Mouse (Mus musculus) layer of hippocampus, adult 11-12 months (tissue): Measurements from ENCODE around the gene Ski.

ENCODE experiments used
- DNase-seq: peaks from one replicate; pipeline ENCODE4 v3.0.0; 2022; ENCODE audit warnings: low spot score

Ski gene

DNA sequence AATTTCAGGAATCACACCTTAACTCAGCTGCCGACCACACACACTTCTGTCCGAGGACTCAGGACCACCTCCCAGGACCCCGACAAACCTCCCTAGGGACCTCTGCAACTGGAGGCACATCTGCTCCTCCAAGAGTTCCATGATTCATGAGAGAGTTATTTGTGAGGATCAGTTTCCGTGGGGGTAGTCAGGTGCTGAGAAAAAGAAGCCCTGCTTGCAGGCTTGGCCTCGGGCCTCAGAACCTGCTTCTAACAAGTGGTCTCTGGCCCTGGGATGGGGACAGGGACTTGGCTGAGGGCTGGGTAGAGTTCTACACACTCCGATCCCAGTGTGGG lies 72.5 kb downstream of the Ski start:
- DNase-seq = no peak

DNA sequence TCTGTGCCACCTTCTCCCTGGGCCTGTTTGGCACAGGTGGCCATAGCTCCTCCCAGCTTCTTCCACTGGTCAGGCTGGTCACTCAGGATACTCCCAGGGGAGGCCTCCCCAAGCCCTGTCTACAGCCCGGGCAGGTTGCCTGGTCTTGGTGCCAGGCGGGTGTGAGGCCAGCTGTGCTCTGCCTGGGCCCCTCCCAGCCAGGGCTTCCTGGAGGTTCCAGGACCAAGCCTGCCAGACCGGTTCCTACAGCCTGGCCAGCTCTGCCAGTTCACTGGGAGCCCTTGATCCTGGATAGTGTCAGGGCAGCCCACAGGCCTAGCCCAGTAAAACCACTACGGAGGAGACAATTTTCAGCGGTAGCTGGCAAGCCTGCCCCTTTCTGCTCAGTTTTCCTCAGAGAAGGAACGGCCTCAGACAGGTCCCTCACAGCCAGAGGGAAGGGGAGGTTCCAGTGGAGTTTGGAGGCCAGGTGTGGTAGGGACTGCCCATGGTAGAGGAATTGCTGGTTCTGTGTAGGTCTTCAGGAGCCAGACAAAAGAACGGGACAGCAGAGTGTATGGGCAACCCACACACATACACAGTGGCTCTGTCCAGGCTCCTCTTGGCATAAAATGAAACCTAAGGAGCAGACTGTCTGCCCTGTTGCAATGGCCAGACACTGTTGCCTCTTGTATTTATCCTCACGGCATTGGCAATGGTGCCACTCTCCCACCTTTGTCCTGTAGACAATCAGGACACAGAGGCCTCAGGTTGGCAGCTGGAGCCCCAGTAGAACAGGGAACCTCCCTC lies 73.3 kb downstream of the Ski start:
- no peak for DNase-seq

DNA sequence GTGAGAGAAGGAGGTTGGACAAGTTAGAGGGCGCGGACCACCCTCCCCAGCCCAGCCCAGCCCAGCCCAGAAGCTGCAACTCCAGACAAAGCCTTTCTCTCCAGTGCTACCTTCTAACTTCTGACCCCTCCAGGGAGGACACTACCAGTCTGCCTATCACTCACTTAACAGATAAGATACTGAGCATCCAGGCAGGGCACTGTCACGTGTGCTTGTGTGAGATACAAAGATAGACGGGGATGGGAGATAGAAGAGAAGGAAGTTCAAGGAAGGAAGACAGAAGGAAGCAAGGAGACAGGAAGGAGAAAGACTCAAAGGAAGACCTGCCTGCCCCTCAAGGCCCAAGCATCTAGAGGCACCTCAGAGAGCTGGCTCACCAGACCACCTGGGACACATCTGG lies 73.9 kb downstream of the Ski start:
- no peak for DNase-seq

DNA sequence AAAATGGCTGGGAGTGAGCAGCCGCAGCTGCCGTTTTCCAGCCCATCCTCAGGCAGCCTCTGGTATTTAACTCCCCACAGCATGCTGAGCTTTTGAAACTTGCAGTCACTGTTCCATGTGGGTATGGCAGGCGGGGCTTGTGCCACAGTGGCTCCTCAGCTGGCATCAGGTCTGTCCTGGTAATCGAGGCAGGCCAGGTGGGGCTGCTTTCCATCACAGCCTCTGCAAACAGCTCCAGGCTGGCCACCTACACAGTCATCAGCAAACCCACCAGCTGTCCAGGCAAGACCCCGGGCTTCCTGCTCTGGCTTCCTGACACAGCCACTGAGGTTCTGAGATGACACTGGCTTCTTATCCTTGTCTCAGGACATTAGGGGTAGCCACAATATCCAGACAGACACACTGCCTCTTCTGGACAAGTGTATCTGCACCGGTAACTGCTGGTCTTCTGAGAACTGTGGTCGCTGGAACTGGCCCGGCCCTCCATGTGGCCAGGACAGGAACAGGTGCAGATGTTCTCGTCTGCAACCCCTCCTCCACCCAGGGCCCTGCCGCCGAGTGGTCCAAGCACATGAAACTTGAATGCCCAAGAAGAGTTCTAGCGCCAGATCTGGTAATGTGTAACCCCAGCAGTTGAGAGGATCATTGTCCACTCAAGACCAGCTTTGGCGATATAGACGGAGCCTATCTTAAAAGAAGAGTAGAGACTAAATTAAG lies 76.1 kb downstream of the Ski start:
- no peak for DNase-seq

DNA sequence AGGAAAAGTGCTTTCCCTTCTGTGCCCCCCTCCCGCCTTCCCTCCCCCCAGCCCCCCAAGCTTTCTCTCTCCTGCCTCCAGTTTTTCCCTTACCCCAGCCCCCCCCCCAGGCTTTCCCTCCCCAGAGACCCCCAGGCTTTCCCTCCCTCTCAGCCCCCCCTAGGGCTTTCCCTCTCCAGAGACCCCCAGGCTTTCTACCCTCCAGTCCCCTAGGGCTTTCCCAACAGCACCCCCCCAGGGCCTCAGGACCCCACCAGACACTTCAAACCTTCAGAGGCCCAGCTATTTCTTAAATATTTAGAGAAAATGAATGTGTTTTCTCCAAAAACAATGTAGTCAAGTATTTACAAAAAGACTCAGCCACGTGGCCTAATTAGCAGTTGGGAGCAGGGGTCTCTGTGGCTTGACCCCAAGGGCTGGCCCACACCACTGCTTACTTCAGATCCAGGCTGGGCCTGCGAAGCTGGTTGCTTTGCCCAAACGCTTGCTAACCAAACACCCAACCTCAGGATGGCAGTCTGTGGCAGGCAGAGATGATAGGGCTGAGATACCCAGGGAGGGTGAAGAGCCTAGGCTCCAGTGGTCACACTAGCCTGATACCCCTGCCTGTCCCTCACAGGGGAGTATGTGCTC lies 77.7 kb downstream of the Ski start:
- DNase-seq = no peak

DNA sequence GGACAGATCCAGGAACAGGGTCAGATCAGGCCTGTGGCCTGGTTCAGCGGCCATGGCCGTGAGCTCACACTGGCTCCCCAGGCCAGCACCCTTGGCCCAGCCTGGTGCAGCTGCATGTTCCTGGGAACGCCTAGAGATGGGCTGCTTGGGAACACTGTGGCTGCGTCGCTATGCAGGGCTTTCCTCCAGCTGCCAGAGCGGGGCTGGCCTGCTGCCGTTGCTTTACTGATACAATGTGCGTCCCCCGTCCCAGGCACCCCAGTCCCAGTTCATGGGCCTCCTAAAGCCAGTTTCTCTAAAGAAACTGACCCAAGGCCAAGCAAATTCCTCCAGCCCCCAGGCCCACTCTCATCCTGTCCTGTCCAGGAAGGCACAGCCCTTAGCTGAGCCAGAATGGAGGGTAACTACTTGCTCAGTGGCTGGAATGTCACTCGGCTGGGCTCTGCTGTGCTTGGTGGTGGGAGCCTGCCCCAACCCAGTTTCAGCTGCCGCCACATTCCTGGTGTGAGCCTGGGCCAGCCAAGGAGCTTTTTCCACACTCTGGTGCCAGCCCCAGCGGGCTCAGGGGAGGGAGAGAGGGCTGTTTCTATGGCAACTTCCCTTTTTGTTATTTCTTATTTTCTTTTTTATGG lies 78.4 kb downstream of the Ski start:
- peak; percentile 69 for DNase-seq

DNA sequence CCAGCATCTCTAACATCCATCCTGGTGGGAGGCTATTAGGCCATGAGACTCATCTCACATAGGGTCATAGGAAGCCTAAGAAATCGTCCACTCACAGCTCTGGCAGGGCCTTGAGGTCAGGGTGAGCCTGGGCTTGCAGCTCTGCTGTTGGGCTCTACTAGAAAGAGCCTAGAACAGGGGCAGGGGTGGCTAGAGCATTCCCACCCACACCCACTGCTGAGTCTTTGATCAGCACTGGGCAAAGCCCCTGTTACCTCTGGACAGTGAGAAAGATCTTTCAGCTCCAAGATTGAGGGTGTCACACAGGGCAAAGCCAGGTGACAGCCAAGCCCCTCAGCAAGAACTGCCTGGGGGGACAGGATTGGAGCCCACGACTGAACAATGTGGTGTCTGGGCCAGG lies 79.0 kb downstream of the Ski start:
- DNase-seq = no peak

DNA sequence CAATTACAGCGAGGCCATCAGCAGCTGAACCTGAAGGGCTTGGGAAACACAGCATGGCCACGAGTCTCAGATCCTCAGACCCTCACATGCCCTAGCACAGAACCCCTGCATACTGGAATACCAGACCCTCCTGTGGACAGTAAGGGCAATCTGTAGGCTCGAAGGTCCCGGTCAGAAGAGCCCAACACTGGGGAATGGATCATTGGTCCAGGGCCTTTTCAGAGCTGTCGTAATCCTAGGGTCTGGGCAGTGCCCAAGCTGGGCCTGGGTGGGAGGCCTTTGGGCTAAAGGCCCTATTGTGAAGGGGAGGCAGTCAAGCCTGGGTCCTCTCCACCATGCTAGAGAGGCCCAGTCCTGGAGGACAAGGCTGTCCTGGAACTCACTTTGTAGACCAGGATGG lies 79.6 kb downstream of the Ski start:
- DNase-seq = no peak

DNA sequence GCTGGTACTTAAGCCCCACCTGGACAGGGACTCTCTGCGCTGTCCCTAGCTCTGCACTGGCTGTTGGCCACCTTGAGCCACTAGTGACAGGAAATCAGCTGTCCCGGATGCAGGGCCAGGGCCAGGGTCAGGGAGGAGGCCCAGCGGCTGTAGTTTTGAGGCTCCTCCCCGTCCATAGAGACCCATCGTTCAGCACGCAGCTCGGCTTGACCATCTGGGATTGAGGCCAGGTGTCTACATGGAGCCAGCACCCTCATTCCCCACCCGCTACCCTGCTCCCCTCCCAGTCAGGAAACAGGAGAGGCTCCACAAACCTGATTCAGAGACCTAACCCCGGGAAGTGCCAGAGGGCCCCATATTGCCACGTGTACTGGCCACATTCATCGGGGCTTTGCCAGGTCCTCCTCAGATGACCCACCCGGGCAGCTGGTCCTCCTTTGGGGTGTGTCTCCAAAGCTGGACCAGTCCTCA lies 81.6 kb downstream of the Ski start:
- no peak for DNase-seq

DNA sequence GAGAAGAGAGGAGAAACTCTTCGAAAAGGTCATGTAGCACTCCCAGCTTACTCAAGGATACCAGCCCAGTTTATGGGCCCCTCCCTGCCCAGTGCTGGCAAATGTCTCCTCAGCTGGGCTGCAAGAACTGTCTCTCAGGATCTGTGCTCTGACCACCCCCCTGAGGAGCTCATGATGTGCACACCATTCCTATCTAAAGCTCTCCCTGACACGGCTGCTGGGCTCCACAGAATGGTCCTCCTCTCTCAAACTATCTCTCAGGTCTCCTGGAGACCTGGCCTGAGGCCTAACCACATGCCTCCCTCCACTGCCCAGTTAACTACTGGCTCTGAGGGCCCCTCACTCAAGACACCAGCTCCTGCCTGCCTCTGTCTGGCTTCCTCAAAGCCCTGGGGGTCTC lies 82.2 kb downstream of the Ski start:
- DNase-seq = no peak

DNA sequence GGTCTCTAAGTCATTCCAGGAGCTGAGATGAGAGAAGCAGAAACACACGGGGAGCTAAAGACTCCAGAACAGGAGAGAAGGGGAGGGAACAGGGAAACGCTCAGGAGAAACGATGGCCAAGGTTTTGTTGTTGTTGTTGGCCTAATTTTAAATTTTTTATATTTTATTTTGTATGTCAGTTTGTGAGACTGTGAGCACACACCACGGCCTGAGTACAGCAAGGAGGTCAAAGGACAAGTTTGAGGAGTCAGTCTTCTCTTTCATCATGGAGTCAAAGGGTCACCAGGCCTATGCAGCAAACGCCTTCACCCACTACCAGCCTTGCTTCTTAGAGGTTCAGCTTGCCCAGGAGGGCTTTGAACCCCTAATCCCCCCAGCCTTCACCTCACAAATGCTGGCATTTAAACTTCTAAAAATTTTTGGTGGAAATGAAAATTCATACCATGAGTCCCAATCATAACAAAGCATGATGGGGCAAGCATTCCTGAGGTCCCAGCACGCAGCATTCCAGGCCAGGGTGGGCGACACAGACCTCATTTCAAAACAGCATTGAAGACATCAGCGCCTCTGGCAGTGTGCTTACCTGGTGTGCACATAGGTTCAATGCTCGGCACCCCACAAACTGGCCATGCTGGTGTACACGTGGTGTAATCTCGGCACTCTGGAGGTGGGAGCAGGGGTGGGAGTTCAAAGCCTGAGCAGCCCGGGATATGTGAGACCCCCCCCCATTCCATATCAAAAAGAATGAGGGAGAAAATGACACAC lies 82.9 kb downstream of the Ski start:
- no peak for DNase-seq

DNA sequence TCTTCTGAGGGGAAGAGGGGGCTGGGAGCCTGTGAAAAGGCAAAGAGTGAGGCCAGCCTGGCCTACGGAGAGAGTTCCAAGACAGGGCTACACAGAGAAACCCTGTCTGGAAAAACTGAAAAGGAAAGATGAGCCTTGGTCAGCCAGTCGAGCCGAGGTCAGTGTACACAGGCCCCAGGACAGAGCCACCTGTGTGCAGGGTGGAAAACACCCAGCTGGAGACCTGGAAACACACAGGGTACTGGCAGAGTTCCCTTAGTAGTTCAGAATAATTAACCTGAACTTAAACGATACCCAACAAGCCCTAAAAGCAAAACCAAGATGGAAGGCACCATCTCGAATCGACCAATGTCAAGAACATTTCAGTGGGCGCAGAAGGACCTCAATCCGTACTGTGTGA lies 83.9 kb downstream of the Ski start:
- DNase-seq = no peak

DNA sequence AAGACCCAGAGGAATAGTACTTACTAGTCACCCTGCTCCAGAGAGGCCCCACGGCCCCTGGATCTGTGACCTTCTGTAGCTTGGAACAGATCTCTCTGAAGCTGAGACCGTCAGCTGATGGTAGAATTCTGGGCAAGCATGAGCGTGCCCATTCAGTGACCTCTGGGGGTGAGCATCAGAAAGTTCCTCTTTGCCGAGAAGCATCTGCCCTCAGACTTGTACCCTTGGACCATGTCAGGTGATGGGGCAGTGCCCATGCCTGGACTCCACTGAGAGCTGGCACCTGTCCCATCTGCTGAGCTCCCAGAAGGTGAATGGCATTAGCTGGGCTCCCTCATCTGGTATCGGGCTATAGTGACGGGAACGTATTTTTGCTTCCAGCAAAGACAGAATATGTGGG lies 84.5 kb downstream of the Ski start:
- DNase-seq = no peak

DNA sequence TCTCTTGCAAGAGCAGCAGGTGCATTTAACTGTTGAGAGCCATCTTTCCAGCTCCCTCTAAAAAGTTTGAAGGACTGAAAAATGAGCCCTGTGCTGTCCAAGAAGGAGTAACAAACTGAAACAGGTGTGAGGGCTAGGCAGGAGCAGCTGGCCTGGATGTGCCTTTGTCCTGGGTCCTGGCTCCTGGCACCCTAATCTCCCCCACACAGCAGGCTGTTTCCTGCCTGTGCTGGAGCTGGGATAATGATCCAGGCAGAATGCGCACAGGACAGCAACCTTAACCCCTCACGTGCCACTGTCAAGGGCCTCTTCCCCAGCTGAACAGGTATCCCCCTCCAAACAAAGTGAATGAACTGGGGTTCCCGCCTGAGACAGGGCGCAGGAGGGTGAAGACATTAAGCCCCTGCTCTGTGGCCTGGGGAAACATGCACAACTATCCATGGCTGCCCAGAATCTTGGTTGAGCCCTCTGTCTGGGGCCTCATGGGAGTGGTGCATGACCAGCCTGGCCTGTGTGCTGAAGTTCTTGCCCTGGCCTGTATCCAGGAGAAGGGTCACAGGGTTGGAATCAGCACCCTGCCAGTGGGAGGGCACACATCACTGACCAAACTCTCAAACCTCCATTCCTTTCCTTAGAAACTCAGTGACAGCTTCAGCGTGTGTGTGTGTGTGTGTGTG lies 86.3 kb downstream of the Ski start:
- DNase-seq = no peak

DNA sequence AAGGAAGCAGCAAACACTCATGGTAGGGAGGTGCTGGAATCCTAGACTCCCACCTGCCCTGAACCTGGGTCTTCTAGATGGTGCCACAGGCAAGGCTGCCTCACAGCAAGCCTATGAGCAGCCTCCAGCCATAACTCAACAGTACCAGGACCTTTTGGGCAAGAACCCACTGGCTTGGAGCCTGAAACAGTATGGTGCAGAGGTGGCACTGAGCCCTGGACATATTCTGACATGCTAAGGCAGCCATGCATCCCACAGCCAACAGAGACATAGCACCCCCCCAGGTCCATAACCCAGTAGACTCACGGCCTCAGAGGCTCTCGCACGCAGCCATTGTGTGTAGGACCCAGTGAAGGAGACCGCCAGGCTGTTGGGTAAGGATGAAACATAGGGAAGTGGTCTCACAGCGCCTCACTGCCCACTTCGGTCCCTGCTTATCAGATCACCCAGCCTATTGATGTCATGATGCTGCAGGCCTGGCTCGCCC lies 87.7 kb downstream of the Ski start:
- DNase-seq = no peak

DNA sequence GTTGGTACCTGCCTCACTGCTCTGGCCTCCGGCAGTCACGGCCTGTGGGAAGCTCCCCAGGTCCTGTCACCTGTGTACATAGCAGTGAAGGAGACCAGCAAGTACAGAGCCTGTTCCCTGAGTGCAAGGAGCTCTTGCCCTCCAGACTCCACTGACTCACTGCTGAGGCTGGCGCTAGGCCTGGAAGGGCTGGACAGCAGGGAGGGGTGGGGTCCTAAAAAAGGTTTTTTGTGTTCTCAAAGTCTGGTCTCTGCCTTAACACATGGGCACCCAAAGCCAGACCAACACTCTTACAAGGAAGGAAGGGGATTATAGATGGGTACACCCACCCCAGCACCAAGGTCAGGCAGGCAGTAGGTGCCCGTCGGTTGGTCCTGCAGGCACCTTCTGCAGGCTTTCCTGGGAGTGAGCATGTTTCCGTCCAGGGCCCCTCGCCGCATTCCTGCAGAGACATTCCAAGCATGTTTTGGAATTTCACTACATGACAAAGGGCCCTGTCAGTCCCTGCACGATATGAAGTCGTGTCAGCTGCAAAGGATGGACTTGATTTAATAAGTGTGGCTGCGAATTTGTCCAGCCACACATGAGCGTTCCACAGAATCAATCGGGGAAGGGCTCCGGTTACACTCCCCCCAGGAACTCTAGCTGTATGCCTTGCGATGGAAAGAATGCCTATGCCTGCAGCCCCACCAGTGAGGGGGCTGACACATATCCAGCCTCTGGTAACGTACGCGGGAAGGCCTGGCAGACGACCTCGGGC lies 88.6 kb downstream of the Ski start:
- no peak for DNase-seq

DNA sequence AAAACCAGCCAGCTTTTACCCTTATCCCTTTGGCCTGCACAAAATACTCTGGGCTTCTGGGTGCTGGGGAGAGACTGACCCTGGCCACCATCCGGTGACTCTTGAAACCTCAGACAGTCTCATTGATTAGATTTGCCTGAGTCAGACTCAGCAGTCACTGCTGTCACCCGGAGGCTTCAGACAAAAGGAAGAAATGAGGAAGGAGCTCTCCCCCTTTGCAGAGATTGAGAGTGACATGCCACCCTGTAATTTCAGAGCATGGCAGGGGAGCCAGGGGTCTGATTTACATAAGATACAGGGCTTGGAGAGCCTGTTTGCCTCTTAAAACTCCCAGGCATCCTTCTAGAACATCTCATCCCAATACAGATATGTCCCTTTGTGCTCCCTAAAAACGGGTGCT lies 89.2 kb downstream of the Ski start:
- DNase-seq = no peak

DNA sequence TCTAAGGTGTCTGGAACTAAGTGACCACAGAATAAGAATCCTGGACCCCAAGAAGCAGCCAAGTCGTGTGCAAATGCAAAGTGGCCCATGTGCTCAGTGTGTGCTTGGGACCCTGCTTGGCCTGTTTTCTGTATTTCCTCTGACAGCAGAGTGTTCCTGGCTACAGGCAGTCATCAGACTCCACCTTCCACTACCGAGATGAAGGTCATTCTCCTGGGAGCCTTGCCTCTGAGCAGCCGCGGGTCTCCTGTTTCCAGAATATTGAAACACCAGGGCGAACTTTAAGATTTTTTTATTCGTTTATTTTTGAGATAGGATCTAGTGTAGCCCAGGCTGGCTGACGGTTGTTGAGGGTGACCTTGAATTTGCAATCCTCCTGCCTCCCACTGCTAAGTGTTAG lies 91.8 kb downstream of the Ski start:
- no peak for DNase-seq

DNA sequence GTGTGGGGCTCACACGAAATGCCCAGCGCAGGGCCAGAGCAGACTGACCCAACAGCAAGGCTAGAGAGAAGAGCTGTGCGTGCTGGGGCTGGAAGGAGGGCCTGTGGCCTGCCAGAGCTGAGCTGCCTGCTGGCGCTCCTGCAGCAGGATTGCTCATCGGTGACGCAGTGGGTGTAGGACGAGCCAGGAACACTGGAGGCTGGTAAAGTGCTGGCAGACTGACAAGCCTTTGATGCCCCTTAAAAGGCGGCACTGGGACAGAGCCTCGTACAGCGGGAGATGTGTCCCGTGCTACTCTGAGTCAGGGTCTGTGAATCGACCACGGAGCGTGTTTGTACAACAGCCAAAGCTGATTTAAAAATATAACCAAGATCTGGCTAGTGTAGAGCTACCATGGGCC lies 92.4 kb downstream of the Ski start:
- peak; percentile 90 for DNase-seq

DNA sequence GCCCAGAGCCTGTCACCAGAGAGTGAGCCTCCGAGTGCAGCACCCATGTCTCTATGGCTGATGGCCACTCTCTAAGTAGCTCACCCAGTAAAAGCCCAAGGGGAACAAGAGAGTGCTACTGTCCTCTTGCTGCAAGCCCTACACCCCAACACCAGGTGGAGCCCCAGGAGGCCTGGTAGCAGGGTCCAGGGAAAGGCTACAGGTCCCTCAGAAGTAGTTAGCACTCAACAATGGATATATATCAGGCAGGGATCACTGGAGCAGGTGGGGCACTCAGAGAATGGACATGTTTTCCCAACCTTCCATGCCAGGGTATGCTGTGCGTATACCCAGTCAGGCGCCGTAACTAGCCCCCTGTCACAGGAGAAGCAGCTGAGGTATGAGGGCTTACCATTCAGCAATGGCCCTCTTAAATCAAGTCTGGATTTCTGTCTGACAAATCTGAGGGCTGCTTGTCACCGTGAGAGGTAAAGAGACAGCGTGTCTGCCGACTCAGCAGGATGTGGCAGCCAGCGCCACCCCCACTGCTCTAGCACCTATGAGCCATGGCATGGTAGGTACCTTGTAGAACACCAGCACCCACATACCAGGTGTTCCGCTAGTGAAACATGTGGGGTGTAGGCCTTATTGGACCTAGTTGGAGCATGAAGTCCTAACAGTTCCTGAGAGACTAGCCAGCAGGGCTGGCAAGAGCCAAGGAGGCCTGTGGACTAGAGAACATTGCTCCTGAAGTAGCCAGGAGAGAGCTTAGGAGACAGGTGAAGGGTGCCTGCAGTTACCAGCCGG lies 93.1 kb downstream of the Ski start:
- peak; percentile 57 for DNase-seq
